Mouse (Mus musculus) heart, embryonic 12.5 days (tissue): Measurements from ENCODE around the gene Atp6v0a4. TPM values are rescaled to one million over a fixed set of nuclear protein-coding genes. Genes with fewer than 3 reads are reported as not detected.

Experiments
- ATAC-seq: fragments of 200-750 bp; cut with Nextera tagmentation; 2 replicates; pipeline ENCODE4 v1.8.0; 2017; ENCODE audit warnings: moderate TSS enrichment, moderate library complexity; ENCODE audit not compliant: insufficient number of reproducible peaks, low FRiP score
- H3K27ac ChIP-seq: fragments of 300-500 bp; sonication (generic); 2 replicates; pipeline ENCODE4 v1.5.1; 2016; ENCODE audit warnings: mild to moderate bottlenecking, moderate library complexity; ENCODE audit not compliant: poor library complexity, severe bottlenecking
- H3K27me3 ChIP-seq: fragments of 300-500 bp; sonication (generic); replicated peaks from 2 replicates; pipeline ENCODE4 v1.6.1; 2016; ENCODE audit warnings: mild to moderate bottlenecking, moderate library complexity
- H3K36me3 ChIP-seq: fragments of 300-500 bp; sonication (generic); 2 replicates; pipeline ENCODE4 v1.6.1; 2016; ENCODE audit warnings: mild to moderate bottlenecking, moderate library complexity
- H3K4me1 ChIP-seq: fragments of 300-500 bp; sonication (generic); replicated peaks from 2 replicates; pipeline ENCODE4 v1.6.1; 2016; ENCODE audit warnings: mild to moderate bottlenecking
- H3K4me2 ChIP-seq: fragments of 300-500 bp; sonication (generic); 2 replicates; pipeline ENCODE4 v1.6.1; 2016; ENCODE audit warnings: mild to moderate bottlenecking, moderate library complexity
- H3K4me3 ChIP-seq: fragments of 300-500 bp; sonication (generic); 2 replicates; pipeline ENCODE4 v1.5.1; 2016; ENCODE audit warnings: mild to moderate bottlenecking
- H3K9ac ChIP-seq: fragments of 300-500 bp; sonication (generic); 2 replicates; pipeline ENCODE4 v1.6.1; 2016; ENCODE audit warnings: mild to moderate bottlenecking, moderate library complexity
- H3K9me3 ChIP-seq: fragments of 300-500 bp; sonication (generic); replicated peaks from 2 replicates; pipeline ENCODE4 v1.6.1; 2016; ENCODE audit warnings: mild to moderate bottlenecking, moderate library complexity
- WGBS: fragments of 180-500 bp; shearing (Covaris S2); methylation state at CpG from one replicate; pipeline ENCODE4 v1.1.7; 2016; 5-methylcytosine and 5-hydroxymethylcytosine counted together
- polyA plus RNA-seq: library from polyadenylated mRNA; unstranded; fragments of >200 nt; fragmentation: Nextera tagmentation; extraction: Ambion mirVana; gene quantifications from 2 replicates; pipeline ENCODE4 v1.2.1, GENCODE M21; 2016

The Atp6v0a4 gene
- polyA plus RNA-seq, 1 experiment from 2014 or later: 0.06 TPM

GRCm38 (mm10) chr6:38148626-38149025, 24.2 kb upstream of the Atp6v0a4 start:
- H3K4me1 ChIP-seq: peaks cover 30% of the 10 kb centered on the region
- WGBS: 89% methylated on average over 10 of the region's 10 CpGs
- no peak overlapping the region for H3K27ac ChIP-seq
- ATAC-seq: no peak
- H3K4me3 ChIP-seq: no peak overlapping the region
- no peak overlapping the region for H3K9ac ChIP-seq
- H3K27me3 ChIP-seq: no peaks in the 10 kb centered on the region
- no peak overlapping the region for H3K4me2 ChIP-seq
- H3K36me3 ChIP-seq: peaks cover 10% of the 10 kb centered on the region; the same call in 1 of the 2 replicates
- no peaks in the 10 kb centered on the region for H3K9me3 ChIP-seq

GRCm38 (mm10) chr6:38147301-38147700, 22.9 kb upstream of the Atp6v0a4 start:
- no peak overlapping the region for H3K9ac ChIP-seq
- ATAC-seq: no peak
- no peak overlapping the region for H3K27ac ChIP-seq
- no peak overlapping the region for H3K4me3 ChIP-seq
- 82% methylated on average over 5 of the region's 5 CpGs for WGBS
- peaks cover 14% of the 10 kb centered on the region for H3K36me3 ChIP-seq
- H3K9me3 ChIP-seq: no peaks in the 10 kb centered on the region
- H3K27me3 ChIP-seq: no peaks in the 10 kb centered on the region
- H3K4me1 ChIP-seq: peaks cover 25% of the 10 kb centered on the region
- H3K4me2 ChIP-seq: no peak overlapping the region

GRCm38 (mm10) chr6:38145463-38146065, 21.2 kb upstream of the Atp6v0a4 start:
- WGBS: 63% methylated on average over 8 of the region's 8 CpGs
- peaks cover 14% of the 10 kb centered on the region for H3K36me3 ChIP-seq

DNA sequence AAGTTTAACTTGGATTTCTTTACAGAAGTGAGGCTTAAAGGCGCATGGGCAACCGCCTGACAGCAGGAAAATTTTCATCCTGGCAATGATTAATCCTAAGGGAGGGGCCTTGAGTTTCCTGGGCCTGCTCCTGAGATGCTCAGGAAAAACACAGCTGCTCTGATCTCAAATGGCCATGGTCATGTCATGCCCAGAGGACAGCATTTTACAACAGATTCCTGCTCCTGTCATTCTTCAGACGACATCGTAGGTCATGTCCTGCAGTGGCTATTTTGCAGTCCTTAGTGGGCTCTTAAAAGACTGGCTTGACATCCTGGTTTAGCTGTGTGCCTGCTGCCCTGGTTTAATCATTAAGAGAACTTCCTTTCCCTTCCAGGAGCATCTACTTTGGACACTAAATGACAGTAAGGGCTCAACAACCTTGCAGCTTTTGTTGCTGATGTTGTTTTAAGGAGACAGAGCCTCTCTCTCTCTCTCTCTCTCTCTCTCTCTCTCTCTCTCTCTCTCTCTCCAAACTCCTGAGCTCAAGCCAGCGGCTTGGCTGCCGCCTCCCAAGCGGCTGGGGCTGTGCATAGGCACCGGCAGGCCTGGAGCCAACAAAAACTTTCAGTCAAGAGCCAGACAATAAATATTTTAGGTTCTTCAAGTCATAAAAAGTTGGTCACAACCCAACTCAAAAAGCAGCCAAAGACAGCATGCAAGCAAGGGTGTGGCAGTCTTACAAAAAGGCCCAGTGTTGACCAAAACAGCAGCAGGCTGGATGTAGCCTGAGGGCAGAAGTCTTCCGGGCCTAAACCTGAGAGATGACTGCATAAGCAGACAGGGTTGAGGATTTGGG, 20.0 kb upstream of the Atp6v0a4 start:
- H3K4me2 ChIP-seq: no peak overlapping the region
- no peak overlapping the region for H3K9ac ChIP-seq
- H3K4me3 ChIP-seq: no peak overlapping the region
- ATAC-seq: peak; percentile 37; the same call in 1 of the 2 replicates
- peak overlapping the region; percentile 75 for H3K27ac ChIP-seq
- H3K27me3 ChIP-seq: no peaks in the 10 kb centered on the region
- peaks cover 14% of the 10 kb centered on the region for H3K36me3 ChIP-seq
- no peaks in the 10 kb centered on the region for H3K9me3 ChIP-seq
- peaks cover 21% of the 10 kb centered on the region for H3K4me1 ChIP-seq
- WGBS: 51% methylated on average over 9 of the region's 9 CpGs

More at GRCm38 (mm10) chr6:38145463-38146065, 21.2 kb upstream of the Atp6v0a4 start:
- H3K9ac ChIP-seq: no peak overlapping the region
- H3K4me2 ChIP-seq: no peak overlapping the region
- H3K9me3 ChIP-seq: no peaks in the 10 kb centered on the region
- peaks cover 21% of the 10 kb centered on the region for H3K4me1 ChIP-seq
- no peaks in the 10 kb centered on the region for H3K27me3 ChIP-seq
- H3K27ac ChIP-seq: peak overlapping the region; percentile 75; the same call in 1 of the 2 replicates
- no peak overlapping the region for H3K4me3 ChIP-seq
- no peak for ATAC-seq

GRCm38 (mm10) chr6:38140402-38140801, 16.0 kb upstream of the Atp6v0a4 start:
- peaks cover 10% of the 10 kb centered on the region for H3K4me1 ChIP-seq
- no peaks in the 10 kb centered on the region for H3K9me3 ChIP-seq
- H3K4me2 ChIP-seq: no peak overlapping the region
- no peak overlapping the region for H3K4me3 ChIP-seq
- no peaks in the 10 kb centered on the region for H3K27me3 ChIP-seq
- no peak overlapping the region for H3K9ac ChIP-seq
- WGBS: 85% methylated on average over 9 of the region's 9 CpGs
- peaks cover 24% of the 10 kb centered on the region for H3K36me3 ChIP-seq
- no peak overlapping the region for H3K27ac ChIP-seq
- no peak for ATAC-seq

GRCm38 (mm10) chr6:38139086-38139485, 14.7 kb upstream of the Atp6v0a4 start:
- H3K27me3 ChIP-seq: no peaks in the 10 kb centered on the region
- H3K4me3 ChIP-seq: no peak overlapping the region
- 67% methylated on average over 3 of the region's 3 CpGs for WGBS
- no peak for ATAC-seq
- peaks cover 3% of the 10 kb centered on the region for H3K4me1 ChIP-seq
- H3K27ac ChIP-seq: no peak overlapping the region
- H3K9me3 ChIP-seq: no peaks in the 10 kb centered on the region
- no peak overlapping the region for H3K4me2 ChIP-seq
- no peak overlapping the region for H3K9ac ChIP-seq
- peaks cover 33% of the 10 kb centered on the region for H3K36me3 ChIP-seq

GRCm38 (mm10) chr6:38134806-38135559, 10.6 kb upstream of the Atp6v0a4 start:
- Histone ChIP-seq H3K36me3 (peaks cover 33% of the 10 kb centered on the region), H3K27ac (no peak overlapping the region), H3K4me1 (peaks cover 9% of the 10 kb centered on the region), H3K9me3 (no peaks in the 10 kb centered on the region), H3K27me3 (no peaks in the 10 kb centered on the region), H3K4me2 (no peak overlapping the region), H3K4me3 (no peak overlapping the region), H3K9ac (no peak overlapping the region)
- 78% methylated on average over 8 of the region's 8 CpGs for WGBS
- ATAC-seq: no peak

DNA sequence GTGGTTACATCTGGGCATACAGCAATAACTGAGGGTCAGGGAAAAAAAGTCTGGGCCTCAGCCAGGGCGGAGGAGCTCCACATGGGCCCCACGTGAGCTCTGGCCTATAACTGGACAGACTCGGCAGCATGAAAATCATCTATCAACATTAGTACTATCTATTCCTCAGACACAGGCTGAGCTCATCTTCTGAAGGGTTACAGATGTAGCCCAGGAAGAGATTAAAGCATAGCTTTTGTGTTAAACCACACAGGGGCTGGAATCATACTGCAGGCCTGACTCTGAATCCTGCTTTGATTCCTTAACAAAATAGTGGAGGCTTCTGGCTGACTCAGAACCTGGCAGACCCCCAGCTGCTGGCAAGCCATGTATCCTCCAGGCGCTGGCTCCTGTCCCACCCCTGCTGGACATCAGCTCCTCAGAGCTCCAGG, 7.4 kb upstream of the Atp6v0a4 start:
- ATAC-seq: peak; percentile 57
- Histone ChIP-seq H3K4me3 (no peak overlapping the region), H3K4me1 (peaks cover 9% of the 10 kb centered on the region), H3K9ac (no peak overlapping the region), H3K4me2 (no peak overlapping the region), H3K36me3 (peaks cover 43% of the 10 kb centered on the region), H3K9me3 (no peaks in the 10 kb centered on the region), H3K27ac (peak overlapping the region; percentile 18; the same call in 1 of the 2 replicates), H3K27me3 (no peaks in the 10 kb centered on the region)
- 65% methylated on average over 4 of the region's 4 CpGs for WGBS

- peaks cover 26% of the 10 kb centered on the region for H3K36me3 ChIP-seq
- H3K27ac ChIP-seq: no peak overlapping the region
- no peak for ATAC-seq
- WGBS: 95% methylated on average over 5 of the region's 5 CpGs
- no peaks in the 10 kb centered on the region for H3K27me3 ChIP-seq
- H3K9ac ChIP-seq: no peak overlapping the region
- no peaks in the 10 kb centered on the region for H3K9me3 ChIP-seq
- no peak overlapping the region for H3K4me2 ChIP-seq
- H3K4me3 ChIP-seq: no peak overlapping the region
- H3K4me1 ChIP-seq: peaks cover 9% of the 10 kb centered on the region
Observed at GRCm38 (mm10) chr6:38129883-38130282, 5.5 kb upstream of the Atp6v0a4 start.

DNA sequence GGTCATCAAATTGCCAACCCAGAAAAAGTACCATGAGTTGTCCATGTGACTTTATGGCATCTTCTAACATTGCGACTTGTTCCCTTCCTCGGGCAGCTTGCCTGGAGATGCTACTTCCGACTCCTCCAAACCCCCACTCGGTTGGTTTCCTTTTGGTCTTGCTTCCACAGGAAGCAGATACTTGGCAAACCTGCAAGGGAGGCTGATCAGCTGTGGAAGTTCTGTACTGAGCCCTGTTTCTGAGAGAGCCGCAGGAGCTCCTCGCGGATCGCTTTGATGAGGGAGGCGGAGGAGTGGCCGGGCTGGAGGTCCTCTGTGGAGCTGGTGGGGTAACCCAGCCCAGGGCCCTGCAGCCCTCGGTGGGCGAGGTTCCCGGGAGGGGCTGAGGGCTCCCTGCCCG, 3.7 kb upstream of the Atp6v0a4 start:
- no peak overlapping the region for H3K9ac ChIP-seq
- H3K27me3 ChIP-seq: no peaks in the 10 kb centered on the region
- no peak overlapping the region for H3K4me3 ChIP-seq
- H3K36me3 ChIP-seq: peaks cover 23% of the 10 kb centered on the region
- no peaks in the 10 kb centered on the region for H3K9me3 ChIP-seq
- WGBS: 81% methylated on average over 14 of the region's 14 CpGs
- H3K4me2 ChIP-seq: no peak overlapping the region
- no peak for ATAC-seq
- no peak overlapping the region for H3K27ac ChIP-seq
- peaks cover 16% of the 10 kb centered on the region for H3K4me1 ChIP-seq

GRCm38 (mm10) chr6:38125462-38125861, 1.1 kb upstream of the Atp6v0a4 start:
- no peak for ATAC-seq
- H3K4me2 ChIP-seq: no peak overlapping the region
- H3K4me3 ChIP-seq: no peak overlapping the region
- H3K4me1 ChIP-seq: peaks cover 17% of the 10 kb centered on the region
- H3K27me3 ChIP-seq: no peaks in the 10 kb centered on the region
- peaks cover 23% of the 10 kb centered on the region for H3K36me3 ChIP-seq
- H3K9ac ChIP-seq: no peak overlapping the region
- no peaks in the 10 kb centered on the region for H3K9me3 ChIP-seq
- 84% methylated on average over 3 of the region's 3 CpGs for WGBS
- no peak overlapping the region for H3K27ac ChIP-seq
